Mouse (Mus musculus): ENCODE measurements around the gene Strap. TPM values are rescaled to one million over a fixed set of nuclear protein-coding genes. Genes with fewer than 3 reads are reported as not detected.

Gene Strap
- total RNA-seq, 2 experiments from 2014 or later, result 112 to 119 TPM

DNA sequence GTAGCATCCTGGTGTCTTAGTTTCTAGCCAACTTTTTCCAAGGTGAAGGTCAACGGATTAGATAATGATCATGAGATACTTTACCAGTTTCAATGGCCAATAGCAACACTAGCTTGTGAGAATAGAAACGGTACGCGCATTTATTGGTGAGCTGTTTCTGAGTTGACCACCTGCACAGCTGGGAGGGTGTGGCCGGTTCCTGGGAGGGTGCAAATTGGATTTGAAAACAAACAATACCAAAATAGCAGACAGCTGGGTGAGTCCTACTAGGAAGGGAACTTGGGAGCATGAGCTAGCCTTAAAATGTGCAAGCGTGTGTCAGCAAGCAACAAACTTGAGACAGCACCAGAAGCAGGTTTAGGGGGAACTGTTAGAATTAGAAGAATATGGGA, 38.8 kb downstream of the Strap start:
- DNase-seq (ENCODE audit: low spot score in 2 of 2), result no peak

DNA sequence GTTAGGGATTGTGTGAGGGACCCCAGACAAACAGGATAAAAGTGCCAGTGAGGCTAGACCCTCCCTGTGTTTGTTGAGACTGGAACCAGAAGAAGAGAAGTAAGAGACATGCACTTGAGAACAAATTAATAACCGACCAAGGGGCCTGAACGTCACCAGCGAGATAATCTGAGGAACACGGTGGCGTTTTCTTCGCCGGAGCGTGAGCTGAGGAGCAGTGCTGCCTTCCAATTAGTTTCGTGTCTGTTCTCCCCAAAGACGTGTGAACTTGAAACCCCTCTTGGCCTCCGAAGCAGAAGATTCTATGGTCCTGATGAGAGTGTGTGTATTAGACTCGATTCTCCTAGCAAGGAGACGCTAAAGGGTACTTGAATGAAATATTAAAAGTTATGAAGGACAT, 39.3 kb downstream of the Strap start:
- no peak for DNase-seq (ENCODE audit: low spot score in 2 of 2)

DNA sequence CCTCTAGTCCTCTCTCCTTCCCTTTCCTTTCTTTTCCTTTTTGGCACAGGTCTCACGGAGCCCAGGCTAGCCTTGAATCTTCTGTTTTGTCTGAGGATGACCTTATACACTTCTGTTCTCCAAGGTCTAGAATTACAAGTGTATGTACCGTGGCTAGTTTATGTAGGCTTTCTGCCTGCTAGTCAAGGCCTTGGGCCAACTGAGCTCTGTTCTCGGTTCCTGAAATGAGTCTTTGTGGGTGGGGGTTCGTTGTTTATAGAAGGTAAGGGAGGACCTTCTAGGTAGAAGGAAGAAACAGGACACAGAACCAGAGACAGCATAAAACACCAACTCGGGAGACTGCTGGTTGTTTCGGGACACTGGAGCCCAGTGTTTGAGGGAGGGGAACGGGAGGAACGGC, 40.3 kb downstream of the Strap start:
- DNase-seq (ENCODE audit: low spot score in 2 of 2), result no peak

DNA sequence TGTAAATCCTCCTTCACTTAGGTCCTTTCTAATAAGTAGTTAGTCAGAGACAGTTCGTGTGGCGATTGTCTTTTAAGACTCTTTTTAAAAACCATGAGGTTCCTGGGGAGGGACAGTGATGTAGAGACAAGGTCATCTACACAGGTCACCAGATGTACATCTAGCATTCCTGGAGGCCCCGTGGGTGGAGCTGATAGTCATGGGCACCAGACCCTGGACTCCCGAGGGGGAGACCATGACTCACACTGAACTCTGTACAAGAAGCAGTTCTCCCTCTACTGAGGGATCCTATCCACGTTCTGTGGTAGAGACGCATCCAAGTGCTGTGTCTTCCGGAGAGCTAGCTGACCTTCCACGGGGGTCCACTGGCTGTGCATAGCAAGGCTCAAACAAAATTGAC, 42.1 kb downstream of the Strap start:
- DNase-seq (ENCODE audit: low spot score in 2 of 2), result no peak

DNA sequence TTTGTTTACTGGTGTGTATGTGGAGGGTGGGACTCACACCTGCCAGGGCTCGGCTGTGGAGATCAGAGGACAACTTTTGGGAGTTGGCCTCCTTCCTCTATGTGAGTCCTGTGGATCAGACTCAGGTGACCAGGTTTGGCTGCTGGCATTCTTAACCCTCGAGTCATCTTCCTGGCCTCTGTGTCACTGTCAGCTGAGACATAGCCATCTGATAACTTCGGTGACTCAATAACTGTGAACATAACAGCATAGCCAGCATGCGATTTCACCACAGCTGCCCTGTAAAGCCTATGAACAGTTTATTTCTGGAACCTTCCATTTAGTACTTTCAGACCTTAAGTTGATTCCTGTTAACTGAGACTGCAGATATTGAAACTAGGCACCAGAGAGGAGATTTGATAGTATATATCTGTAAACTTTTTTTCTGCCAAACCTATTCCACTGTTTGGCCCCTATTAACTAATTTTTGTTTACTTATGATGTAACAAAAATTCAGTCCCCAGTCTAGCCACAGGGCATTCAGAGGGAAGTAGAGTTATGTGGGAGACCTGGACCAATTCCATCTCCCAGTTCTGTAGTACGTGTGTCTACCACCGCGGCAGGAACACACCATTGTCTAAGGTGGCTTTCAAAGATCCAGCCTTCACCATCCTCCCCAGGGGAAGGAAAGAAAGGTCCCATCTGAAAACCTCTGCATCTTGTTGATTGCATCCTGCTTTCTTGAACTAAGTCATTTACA, 49.2 kb downstream of the Strap start:
- no peak for DNase-seq (ENCODE audit: low spot score in 2 of 2)

DNA sequence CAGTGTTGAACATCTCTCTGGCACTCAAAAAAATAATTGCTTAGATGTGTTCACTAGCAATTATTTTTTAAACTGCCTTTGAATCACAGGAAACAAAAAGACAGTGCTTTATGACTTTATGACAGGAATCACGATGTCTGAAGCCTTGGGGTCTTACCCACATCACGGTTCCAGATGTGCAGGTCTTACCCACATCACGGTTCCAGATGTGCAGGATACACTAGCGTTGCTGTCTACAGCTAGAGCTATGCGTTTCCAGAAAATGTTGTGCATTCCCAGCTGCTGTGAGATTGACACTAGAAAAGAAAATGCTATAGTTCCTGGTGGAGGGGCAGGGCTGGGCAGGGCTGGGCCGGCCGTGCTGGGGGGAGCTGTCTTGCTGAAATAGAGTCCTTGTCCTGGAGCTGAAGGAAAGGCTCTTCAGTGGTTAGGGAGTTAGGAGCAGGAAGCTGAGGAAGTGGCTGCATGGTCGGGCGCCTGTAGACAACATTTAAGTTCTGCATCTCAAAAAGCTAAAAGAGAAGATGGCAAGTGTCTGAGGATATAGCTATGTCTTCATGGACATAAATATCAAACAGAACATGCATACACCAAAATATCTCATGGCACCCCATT, 54.2 kb downstream of the Strap start:
- DNase-seq (ENCODE audit: low spot score in 2 of 2), result no peak

DNA sequence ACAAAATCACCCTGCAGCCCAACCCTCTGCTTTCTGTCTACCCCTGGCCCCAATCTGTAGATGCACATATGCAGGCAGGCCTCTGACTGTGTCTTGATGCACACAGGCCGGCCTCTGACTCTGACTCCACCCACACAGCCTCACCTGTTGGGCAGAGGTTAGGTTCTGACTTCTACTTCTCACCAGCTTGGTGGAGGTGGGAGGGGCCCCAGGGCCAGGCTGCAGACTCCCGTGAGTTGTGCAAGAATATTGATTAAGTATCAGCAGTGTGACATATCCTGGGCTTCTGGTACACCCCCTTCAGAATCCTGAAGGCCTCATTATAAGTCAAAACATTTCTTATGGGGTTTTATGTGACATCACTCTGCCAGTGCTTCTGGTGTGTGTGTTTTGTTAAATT, 54.8 kb downstream of the Strap start:
- DNase-seq (ENCODE audit: low spot score in 2 of 2), result no peak

DNA sequence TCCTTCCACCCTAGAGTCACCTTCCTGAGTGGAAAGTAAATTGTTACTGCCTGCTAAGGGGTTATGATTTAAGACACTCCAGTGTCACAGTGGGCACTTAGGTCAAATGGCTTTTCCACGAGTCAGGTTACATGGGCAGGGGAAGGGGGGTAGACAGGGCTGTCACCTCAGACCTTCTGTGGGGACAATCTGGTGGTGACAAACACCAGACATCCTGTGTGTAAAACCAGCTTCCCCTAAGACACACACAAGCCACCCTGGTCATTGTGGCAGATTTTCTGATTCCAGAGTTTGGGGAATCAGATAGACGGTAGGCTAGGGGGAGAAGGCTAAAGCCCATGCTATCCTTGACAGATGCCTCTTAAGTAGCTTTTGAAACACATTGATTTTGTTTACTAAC, 60.6 kb downstream of the Strap start:
- no peak for DNase-seq (ENCODE audit: low spot score in 2 of 2)

DNA sequence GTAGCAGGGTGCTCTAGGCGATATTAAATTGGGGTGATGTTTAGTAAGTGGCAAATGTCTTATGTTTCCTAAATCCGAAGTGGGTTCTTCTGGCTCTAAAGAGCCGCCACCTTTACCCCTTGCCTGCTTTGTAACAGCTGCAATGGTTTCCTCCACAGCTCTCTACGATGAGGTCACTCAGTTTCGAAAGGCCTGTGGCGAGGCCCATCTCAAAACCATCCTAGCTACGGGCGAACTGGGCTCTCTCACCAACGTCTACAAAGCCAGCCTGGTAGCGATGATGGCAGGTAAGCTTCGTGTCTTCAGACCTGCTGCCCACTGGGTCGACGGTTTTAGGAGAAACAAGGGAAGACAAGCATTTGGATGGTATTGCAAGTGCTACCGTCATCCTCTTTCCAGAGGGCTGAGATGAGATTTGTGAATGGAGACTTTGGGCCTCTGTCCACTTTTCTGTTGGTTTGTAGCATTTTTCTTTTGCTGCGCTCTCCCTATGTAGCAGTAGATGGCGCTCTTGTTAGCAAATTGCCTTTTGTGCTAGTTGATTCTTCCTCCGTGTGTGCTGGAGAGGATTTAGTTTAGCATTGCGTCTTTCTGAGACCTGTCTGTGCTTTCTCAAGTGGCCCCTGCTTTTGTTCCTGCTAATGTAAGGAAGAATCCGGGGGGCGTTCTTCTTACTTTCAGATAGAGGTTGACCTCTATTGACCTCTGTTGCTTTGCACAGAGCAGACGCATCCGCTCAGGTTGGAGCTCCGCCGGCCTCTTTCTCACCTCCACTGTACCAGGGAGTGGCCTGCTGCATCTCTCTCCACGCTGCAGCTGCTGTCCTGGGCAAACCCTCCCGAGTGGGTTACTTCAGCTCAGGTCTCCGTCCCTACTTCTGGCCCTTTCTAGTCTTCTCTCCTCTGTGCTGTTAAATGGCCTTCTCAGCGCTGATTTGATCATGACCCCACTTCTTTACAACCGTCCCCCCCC, 62.0 kb downstream of the Strap start:
- DNase-seq (ENCODE audit: low spot score in 2 of 2), result peak; percentile 12 to 29

DNA sequence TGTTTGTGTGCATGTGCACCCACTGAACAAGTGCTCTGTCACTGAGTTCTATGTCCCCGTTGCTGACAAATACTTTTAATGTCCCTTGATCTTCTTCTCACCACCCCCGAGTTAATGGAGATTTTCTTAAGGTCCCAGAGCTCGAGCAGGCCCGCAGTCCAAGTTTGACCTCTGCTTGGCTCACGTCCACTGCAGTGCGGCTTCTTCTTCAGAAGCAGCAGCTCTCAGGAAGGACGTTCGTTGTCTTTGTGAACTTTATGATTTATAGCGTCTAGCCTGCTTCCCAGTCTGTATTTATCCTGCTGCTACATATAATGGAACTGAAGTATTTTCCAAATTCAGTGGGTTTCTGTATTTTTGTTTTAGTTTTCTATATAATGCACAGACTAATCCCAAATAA, 64.4 kb downstream of the Strap start:
- DNase-seq (ENCODE audit: low spot score in 2 of 2), result no peak

Other genes with a start within 250 kb of the Strap start
- gene Eps8, start 80.2 kb upstream of the Strap start, total RNA-seq (2021), result 10 to 100 TPM; 25.8 to 31.3 TPM
- gene Dera, start 19.5 kb downstream of the Strap start, total RNA-seq (2021), result 1 to 10 TPM; 1.9 to 3.9 TPM